Mouse (Mus musculus) right cerebral cortex, adult 2 months (tissue): Measurements from ENCODE around the gene Dio1.

Experiments
- DNase-seq, 2 experiments: peaks; one replicate each; pipeline ENCODE4 v3.0.0; 2021 to 2022; ENCODE audit warnings: low spot score in 2 of 2

The Dio1 gene

DNA sequence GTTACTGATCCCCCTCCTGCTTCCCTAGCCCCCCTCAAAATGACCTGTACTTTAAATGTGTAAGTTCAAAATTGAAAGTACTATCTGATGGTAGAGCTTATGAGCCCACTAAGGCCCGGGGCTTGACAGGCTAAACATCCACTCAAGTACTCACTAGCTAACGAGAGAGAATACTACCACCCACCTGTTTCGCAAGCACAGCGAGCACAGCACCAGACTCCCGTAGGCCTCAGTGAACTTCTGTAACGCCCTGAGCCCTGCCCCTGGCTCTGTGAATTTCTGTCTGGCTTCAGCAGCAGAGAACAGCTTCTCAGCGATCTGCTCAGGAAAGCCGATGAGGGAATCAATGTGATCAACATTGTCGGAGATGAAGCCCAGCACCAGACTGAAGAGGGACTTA is 59.9 kb downstream of the Dio1 start:
- no peak for DNase-seq

DNA sequence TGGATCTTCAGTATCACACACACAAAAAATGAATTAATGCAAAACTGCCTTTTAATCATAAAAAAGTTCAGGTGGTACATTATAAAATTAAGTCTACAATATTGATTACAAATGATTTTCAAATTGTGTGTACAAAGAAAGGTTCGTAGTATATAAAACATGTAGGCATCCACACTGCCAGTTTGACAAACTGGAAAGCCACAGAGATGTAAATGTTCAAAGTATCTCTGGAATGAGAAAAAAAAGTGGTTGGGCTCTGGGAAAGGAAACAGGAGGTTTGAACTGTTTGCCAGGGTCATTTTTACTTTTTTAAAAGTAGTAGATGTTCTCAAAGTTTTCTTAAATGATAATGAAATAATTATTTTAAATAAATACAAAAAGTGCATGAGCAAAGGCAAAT is 60.9 kb downstream of the Dio1 start:
- no peak for DNase-seq

DNA sequence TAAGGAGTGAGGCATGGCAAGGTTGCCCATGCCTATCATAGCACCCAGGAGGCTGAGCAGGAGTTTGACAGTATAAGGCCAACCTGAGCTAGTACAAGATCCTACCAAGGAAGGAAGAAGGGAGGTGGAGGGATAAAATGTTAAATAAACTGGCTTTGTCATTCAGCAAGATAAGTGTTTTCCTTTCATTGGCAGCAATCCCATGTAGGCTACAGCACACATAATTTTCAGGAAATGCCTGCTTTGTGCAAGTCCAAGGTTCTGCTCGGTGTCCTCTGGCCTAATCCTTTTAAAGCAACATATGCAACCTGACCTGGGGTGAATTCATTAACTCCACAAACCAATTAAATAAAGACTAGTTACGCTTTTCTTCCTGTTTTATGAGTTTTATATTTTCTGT is 61.6 kb downstream of the Dio1 start:
- no peak for DNase-seq

DNA sequence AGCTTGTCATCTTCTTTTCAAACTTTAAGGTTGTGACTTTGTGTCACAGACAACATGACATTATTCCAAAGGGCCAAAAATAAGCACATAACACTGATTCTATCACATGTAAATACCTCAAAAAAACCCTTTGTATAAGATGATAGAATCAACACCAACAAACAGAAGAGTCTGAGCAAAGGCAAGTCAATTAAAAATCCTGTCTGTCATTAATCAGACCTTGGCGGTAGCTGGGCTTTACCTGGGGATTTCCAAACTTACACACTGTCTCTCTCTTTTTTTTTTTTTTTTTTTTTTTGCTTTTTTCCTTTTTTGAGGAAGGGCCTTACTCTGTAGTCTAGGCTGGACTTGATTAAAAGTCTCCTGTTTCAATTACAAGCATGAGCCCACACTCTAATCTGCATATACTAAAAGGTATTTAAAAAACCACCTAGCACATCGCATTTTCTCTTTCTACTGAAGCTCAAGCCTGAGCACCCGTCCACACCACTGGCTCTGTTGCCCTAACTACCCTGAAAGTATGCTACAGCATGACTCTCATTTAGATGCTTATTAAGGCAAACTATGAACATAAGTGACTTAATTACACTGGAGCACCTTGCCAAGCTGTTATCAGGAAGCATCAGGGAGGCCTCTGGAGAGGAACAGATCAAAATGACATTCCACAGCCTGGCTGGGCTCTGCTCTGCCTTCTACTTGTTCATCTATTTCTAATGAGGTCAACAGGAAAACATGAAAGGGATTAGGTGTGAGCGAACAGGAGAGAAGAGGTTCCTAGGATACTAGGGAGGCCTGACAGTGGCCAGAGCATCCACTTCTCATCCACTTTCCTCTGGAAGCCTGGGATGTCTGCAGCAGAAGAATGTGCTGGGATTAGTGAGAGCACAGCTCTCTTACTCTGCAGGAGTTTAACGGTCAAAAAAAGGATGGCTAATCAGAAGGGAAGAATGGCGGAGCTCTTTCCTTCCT is 63.3 kb downstream of the Dio1 start:
- DNase-seq: no peak
